Mouse (Mus musculus): Measurements from ENCODE around the gene Gm20388. TPM values are rescaled to one million over a fixed set of nuclear protein-coding genes. Genes with fewer than 3 reads are reported as not detected.

Gm20388 gene
- total and polyA plus RNA-seq, 2 experiments from 2014 or later = 17.3 TPM; not detected in 1

DNA sequence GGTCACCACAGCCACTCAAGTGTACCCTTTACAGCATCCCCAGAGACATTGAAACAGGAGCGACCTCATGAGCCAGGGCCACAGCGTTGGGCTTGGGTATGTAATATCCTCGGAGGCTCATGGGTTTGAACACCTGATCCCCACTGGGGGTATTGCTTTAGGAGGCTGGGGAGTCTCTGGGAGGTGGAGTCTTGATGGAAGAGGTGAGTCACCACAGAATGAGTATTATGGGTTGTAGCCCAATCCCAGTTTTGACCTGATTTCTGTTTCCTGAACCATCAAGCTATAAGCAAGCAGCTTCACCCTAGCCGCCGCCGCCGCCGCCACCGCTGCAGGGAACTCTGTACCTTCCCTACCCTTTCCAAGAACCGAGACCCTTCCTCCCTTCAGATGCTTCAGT lies 3935.3 kb downstream of the Gm20388 start:
- no peaks in the 10 kb centered on the region for H3K4me1 ChIP-seq (ENCODE audit: control insufficient read depth, insufficient read depth)
- no peak overlapping the region for H3K4me3 ChIP-seq (ENCODE audit: low read depth, low read length)
- no peaks in the 10 kb centered on the region for H3K27me3 ChIP-seq (ENCODE audit: control insufficient read depth, insufficient read depth, low read length)
- 87% methylated on average over 10 of the region's 10 CpGs for WGBS
- H3K9me3 ChIP-seq (replicated peaks; ENCODE audit: control insufficient read depth, low read length) = no peaks in the 10 kb centered on the region
- no peak overlapping the region for H3K4me2 ChIP-seq (ENCODE audit: low read depth, low read length)
- ATAC-seq (ENCODE audit: insufficient read depth, low read depth) (no peak), DNase-seq (ENCODE audit: low spot score) (no peak)
- H3K27ac ChIP-seq (ENCODE audit: low read depth) = no peak overlapping the region
- TF ChIP-seq EP300 (IDR thresholded peaks at IDR 0.05; ENCODE audit: low read depth) (no peak), CTCF (IDR thresholded peaks at IDR 0.05; ENCODE audit: low read depth) (no peak)
- H3K36me3 ChIP-seq (replicated peaks; ENCODE audit: control insufficient read depth, insufficient read depth, low read length) = 0 out of 2 replicates have a peak, but pooled peaks cover 10% of the 10 kb centered on the region
- H3K9ac ChIP-seq (replicated peaks; ENCODE audit: low read depth, low read length) = no peak overlapping the region

DNA sequence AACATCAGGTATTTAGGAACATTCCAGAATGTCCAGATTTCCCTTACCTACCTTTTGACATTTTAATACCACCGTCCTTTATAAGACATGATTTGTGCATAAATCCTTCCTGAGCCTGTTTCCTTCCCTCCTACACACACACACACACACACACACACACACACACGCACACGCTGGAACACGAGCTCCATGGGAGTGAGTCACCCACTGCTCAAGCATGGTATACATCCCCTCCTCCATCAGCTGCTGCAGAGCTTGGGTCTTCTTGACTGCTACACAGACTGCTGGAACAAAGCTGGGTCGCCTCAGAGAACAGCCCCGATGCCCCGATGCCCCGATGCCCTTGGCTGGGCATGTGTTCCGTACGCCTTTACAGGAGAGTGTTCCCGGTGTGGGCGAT lies 3935.9 kb downstream of the Gm20388 start:
- TF ChIP-seq CTCF (IDR thresholded peaks at IDR 0.05; ENCODE audit: low read depth) (no peak), EP300 (IDR thresholded peaks at IDR 0.05; ENCODE audit: low read depth) (no peak)
- ATAC-seq (ENCODE audit: insufficient read depth, low read depth) (no peak), DNase-seq (ENCODE audit: low spot score) (no peak)
- H3K36me3 ChIP-seq (replicated peaks; ENCODE audit: control insufficient read depth, insufficient read depth, low read length) = 0 out of 2 replicates have a peak, but pooled peaks cover 10% of the 10 kb centered on the region
- WGBS = 83% methylated on average over 12 of the region's 12 CpGs
- no peak overlapping the region for H3K4me3 ChIP-seq (ENCODE audit: low read depth, low read length)
- no peaks in the 10 kb centered on the region for H3K27me3 ChIP-seq (ENCODE audit: control insufficient read depth, insufficient read depth, low read length)
- no peak overlapping the region for H3K4me2 ChIP-seq (ENCODE audit: low read depth, low read length)
- H3K27ac ChIP-seq (ENCODE audit: low read depth) = no peak overlapping the region
- H3K9me3 ChIP-seq (replicated peaks; ENCODE audit: control insufficient read depth, low read length) = no peaks in the 10 kb centered on the region
- H3K9ac ChIP-seq (replicated peaks; ENCODE audit: low read depth, low read length) = no peak overlapping the region
- H3K4me1 ChIP-seq (ENCODE audit: control insufficient read depth, insufficient read depth) = no peaks in the 10 kb centered on the region

DNA sequence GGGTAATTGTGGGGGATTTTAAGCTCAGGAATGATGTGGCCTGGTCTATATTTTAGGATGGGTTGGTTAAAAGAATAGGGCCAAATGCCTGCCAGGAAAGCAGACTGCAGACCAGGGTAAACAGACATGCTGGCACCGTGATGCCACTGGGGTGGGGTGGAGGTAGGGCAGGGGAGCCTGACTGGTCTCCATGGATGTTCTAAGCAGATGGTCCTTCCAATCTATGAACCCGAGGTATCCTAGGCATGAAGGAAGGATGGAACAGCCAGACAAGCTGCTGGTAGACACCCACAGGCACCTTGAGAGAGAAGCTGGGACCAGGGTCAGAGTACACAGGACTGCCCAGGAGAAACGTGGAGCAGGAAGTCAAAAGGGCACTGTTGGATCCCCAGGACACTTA lies 3936.9 kb downstream of the Gm20388 start:
- 50% methylated on average over 3 of the region's 3 CpGs for WGBS

DNA sequence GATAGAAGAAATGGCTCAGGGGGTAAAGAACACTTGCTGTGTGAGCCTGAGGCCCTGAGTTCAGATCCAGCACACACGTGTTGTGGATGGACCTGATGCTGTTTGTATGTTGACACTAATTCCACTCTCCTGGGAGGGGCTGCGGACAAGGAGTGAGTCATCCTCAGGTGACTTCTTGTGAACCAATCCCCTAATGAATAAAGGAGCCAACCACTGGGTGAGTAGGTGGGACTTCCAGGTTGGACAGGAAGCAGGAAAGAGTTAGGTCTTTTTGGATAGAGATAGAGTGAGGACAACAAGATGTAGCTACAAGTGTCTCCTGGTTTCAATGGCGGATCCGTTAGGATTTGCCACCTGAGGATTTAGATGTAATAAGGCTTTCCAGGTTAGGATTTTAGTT lies 3938.7 kb downstream of the Gm20388 start:
- ATAC-seq (ENCODE audit: insufficient read depth, low read depth) (no peak), DNase-seq (ENCODE audit: low spot score) (no peak)
- no peaks in the 10 kb centered on the region for H3K4me1 ChIP-seq (ENCODE audit: control insufficient read depth, insufficient read depth)
- WGBS = 75% methylated on average over 4 of the region's 4 CpGs
- H3K27me3 ChIP-seq (ENCODE audit: control insufficient read depth, insufficient read depth, low read length) = no peaks in the 10 kb centered on the region
- no peaks in the 10 kb centered on the region for H3K9me3 ChIP-seq (replicated peaks; ENCODE audit: control insufficient read depth, low read length)
- H3K36me3 ChIP-seq (replicated peaks; ENCODE audit: control insufficient read depth, insufficient read depth, low read length) = no peaks in the 10 kb centered on the region
- H3K4me3 ChIP-seq (ENCODE audit: low read depth, low read length) = no peak overlapping the region
- H3K4me2 ChIP-seq (ENCODE audit: low read depth, low read length) = no peak overlapping the region
- no peak overlapping the region for H3K9ac ChIP-seq (replicated peaks; ENCODE audit: low read depth, low read length)
- TF ChIP-seq CTCF (IDR thresholded peaks at IDR 0.05; ENCODE audit: low read depth) (no peak), EP300 (IDR thresholded peaks at IDR 0.05; ENCODE audit: low read depth) (no peak)
- no peak overlapping the region for H3K27ac ChIP-seq (ENCODE audit: low read depth)

More for the DNA sequence above, 3936.9 kb downstream of the Gm20388 start:
- Histone ChIP-seq H3K4me3 (ENCODE audit: low read depth, low read length) (no peak overlapping the region), H3K4me2 (ENCODE audit: low read depth, low read length) (no peak overlapping the region), H3K36me3 (replicated peaks; ENCODE audit: control insufficient read depth, insufficient read depth, low read length) (0 out of 2 replicates have a peak, but pooled peaks cover under 1% of the 10 kb centered on the region), H3K9ac (replicated peaks; ENCODE audit: low read depth, low read length) (no peak overlapping the region), H3K4me1 (ENCODE audit: control insufficient read depth, insufficient read depth) (no peaks in the 10 kb centered on the region), H3K27me3 (ENCODE audit: control insufficient read depth, insufficient read depth, low read length) (no peaks in the 10 kb centered on the region), H3K9me3 (replicated peaks; ENCODE audit: control insufficient read depth, low read length) (no peaks in the 10 kb centered on the region), H3K27ac (ENCODE audit: low read depth) (no peak overlapping the region)
- TF ChIP-seq EP300 (IDR thresholded peaks at IDR 0.05; ENCODE audit: low read depth) (no peak), CTCF (IDR thresholded peaks at IDR 0.05; ENCODE audit: low read depth) (no peak)
- ATAC-seq (ENCODE audit: insufficient read depth, low read depth) = no peak
- no peak for DNase-seq (ENCODE audit: low spot score)

DNA sequence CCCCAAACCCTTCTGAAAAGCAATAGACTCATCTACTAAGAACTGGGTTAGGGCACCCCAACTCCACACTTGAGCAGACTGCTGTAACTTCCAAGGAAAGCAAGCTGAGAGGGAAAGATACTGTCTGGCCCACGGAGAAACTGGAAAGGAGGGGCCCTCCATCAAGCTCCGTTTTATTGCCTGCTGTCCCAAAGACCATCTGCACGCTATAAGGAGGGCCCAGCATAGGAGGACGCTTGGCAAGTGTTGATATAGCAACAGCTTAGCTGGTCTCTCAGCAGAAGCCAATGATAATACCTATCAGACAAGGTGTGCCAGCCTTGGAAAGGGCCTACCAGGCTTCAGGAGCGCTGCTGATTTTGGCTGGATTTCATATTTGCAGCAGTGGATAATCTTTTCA lies 3940.9 kb downstream of the Gm20388 start:
- Histone ChIP-seq H3K9ac (replicated peaks; ENCODE audit: low read depth, low read length) (no peak overlapping the region), H3K4me2 (ENCODE audit: low read depth, low read length) (no peak overlapping the region), H3K9me3 (replicated peaks; ENCODE audit: control insufficient read depth, low read length) (no peaks in the 10 kb centered on the region), H3K27ac (ENCODE audit: low read depth) (no peak overlapping the region), H3K4me1 (ENCODE audit: control insufficient read depth, insufficient read depth) (no peaks in the 10 kb centered on the region), H3K4me3 (ENCODE audit: low read depth, low read length) (no peak overlapping the region), H3K27me3 (ENCODE audit: control insufficient read depth, insufficient read depth, low read length) (no peaks in the 10 kb centered on the region), H3K36me3 (replicated peaks; ENCODE audit: control insufficient read depth, insufficient read depth, low read length) (no peaks in the 10 kb centered on the region)
- DNase-seq (ENCODE audit: low spot score) = no peak
- 70% methylated on average over 5 of the region's 5 CpGs for WGBS
- no peak for TF ChIP-seq CTCF (IDR thresholded peaks at IDR 0.05; ENCODE audit: low read depth)
- TF ChIP-seq EP300 (IDR thresholded peaks at IDR 0.05; ENCODE audit: low read depth) = no peak
- no peak for ATAC-seq (ENCODE audit: insufficient read depth, low read depth)

DNA sequence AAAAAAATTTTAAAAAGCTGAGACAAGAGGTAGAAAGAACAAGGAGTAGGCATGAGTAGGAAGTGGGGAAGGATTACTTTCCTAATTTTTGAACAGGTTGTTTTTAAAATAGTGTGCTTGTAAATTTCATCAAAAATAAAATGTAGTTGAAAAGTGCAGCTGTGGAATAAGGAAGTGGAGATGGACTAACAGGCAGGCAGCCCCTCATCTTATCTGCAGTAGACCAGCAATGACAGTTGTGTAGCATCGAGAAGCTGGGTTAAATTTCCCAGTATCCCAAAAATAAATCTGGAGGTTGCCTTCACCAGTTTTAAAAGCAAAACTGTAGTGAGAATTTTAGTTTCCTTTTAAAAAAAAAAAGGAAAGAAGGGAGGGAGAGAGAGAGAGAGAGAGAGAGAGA lies 3943.6 kb downstream of the Gm20388 start:
- no peak overlapping the region for H3K4me2 ChIP-seq (ENCODE audit: low read depth, low read length)
- no peaks in the 10 kb centered on the region for H3K9me3 ChIP-seq (replicated peaks; ENCODE audit: control insufficient read depth, low read length)
- DNase-seq (ENCODE audit: low spot score) (no peak), ATAC-seq (ENCODE audit: insufficient read depth, low read depth) (no peak)
- H3K9ac ChIP-seq (replicated peaks; ENCODE audit: low read depth, low read length) = no peak overlapping the region
- H3K27me3 ChIP-seq (ENCODE audit: control insufficient read depth, insufficient read depth, low read length) = no peaks in the 10 kb centered on the region
- peaks cover 8% of the 10 kb centered on the region; the same call in 1 of the 2 replicates for H3K4me1 ChIP-seq (ENCODE audit: control insufficient read depth, insufficient read depth)
- 65% methylated on average over 1 of the region's 1 CpGs for WGBS
- no peak overlapping the region for H3K4me3 ChIP-seq (ENCODE audit: low read depth, low read length)
- TF ChIP-seq EP300 (IDR thresholded peaks at IDR 0.05; ENCODE audit: low read depth) (no peak), CTCF (IDR thresholded peaks at IDR 0.05; ENCODE audit: low read depth) (no peak)
- H3K27ac ChIP-seq (ENCODE audit: low read depth) = no peak overlapping the region
- H3K36me3 ChIP-seq (replicated peaks; ENCODE audit: control insufficient read depth, insufficient read depth, low read length) = no peaks in the 10 kb centered on the region
